Mouse (Mus musculus) G1E (cell line): ENCODE results near the gene Sin3a. TPM values are rescaled to one million over a fixed set of nuclear protein-coding genes. Genes with fewer than 3 reads are reported as not detected.

ENCODE experiments used
- ATAC-seq: 2 replicates; pipeline ENCODE4 v1.8.0; 2016; ENCODE audit warnings: mild to moderate bottlenecking; ENCODE audit not compliant: insufficient number of reproducible peaks, poor library complexity, low FRiP score, severe bottlenecking; ENCODE audit errors: extremely low read depth
- DNase-seq: peaks from one replicate; pipeline ENCODE4 v3.0.0; 2012; ENCODE audit warnings: low spot score
- H3K27me3 ChIP-seq: 2 replicates; pipeline ENCODE4 v1.6.1; 2012; ENCODE audit warnings: mild to moderate bottlenecking, low read length, inconsistent platforms; ENCODE audit not compliant: insufficient read depth
- H3K36me3 ChIP-seq: replicated peaks from 2 replicates; pipeline ENCODE3; 2012; ENCODE audit warnings: mild to moderate bottlenecking, inconsistent platforms
- H3K4me1 ChIP-seq: 2 replicates; pipeline ENCODE4 v1.6.1; 2012; ENCODE audit warnings: low read depth, low read length, inconsistent platforms, mixed read lengths; ENCODE audit not compliant: insufficient read depth
- H3K4me3 ChIP-seq: 2 replicates; pipeline ENCODE4 v1.5.1; 2012; ENCODE audit warnings: low read depth, mild to moderate bottlenecking, inconsistent platforms, low read length, moderate library complexity, mixed read lengths
- H3K9me3 ChIP-seq: replicated peaks from 2 replicates; pipeline ENCODE4 v1.6.1; 2012; ENCODE audit warnings: inconsistent platforms
- CTCF ChIP-seq: IDR thresholded peaks from 2 replicates; pipeline ENCODE4 v1.5.1; 2012; ENCODE audit warnings: low read depth, low read length, inconsistent platforms, mixed read lengths
- GATA1 ChIP-seq: IDR thresholded peaks from 2 replicates; pipeline ENCODE4 v1.6.1; 2012; ENCODE audit warnings: borderline replicate concordance, low read length, inconsistent platforms, mixed read lengths
- GATA2 ChIP-seq: IDR thresholded peaks from 2 replicates; pipeline ENCODE4 v1.6.1; 2012; ENCODE audit warnings: low read depth, low read length, inconsistent platforms, borderline replicate concordance
- POLR2AphosphoS5 ChIP-seq: IDR thresholded peaks from 2 replicates; pipeline ENCODE4 v1.6.1; 2012; ENCODE audit warnings: low read depth, low read length, inconsistent platforms; ENCODE audit not compliant: insufficient replicate concordance
- TAL1 ChIP-seq: conservative IDR thresholded peaks from 2 replicates; pipeline ENCODE4 v1.6.1; 2012; ENCODE audit warnings: low read depth, low read length, inconsistent platforms, mixed read lengths
- polyA plus RNA-seq: library from polyadenylated mRNA; stranded (reverse); fragments of >175 nt; gene quantifications from 2 replicates; pipeline ENCODE4 v1.2.3, GENCODE M21; 2012
- total RNA-seq, 2 experiments: library from RNA; stranded (forward) in 1 of 2; stranded (reverse) in 1 of 2; fragments of 200-1000 nt in 1 of 2; fragments of >200 nt in 1 of 2; fragmentation: Nextera tagmentation in 1 of 2; gene quantifications; 2 replicates each; pipeline ENCODE4 v1.2.3; 2014 to 2017

Sin3a gene
- total and polyA plus RNA-seq, 3 experiments = 15.4 to 78.5 (median 46.1) TPM

DNA sequence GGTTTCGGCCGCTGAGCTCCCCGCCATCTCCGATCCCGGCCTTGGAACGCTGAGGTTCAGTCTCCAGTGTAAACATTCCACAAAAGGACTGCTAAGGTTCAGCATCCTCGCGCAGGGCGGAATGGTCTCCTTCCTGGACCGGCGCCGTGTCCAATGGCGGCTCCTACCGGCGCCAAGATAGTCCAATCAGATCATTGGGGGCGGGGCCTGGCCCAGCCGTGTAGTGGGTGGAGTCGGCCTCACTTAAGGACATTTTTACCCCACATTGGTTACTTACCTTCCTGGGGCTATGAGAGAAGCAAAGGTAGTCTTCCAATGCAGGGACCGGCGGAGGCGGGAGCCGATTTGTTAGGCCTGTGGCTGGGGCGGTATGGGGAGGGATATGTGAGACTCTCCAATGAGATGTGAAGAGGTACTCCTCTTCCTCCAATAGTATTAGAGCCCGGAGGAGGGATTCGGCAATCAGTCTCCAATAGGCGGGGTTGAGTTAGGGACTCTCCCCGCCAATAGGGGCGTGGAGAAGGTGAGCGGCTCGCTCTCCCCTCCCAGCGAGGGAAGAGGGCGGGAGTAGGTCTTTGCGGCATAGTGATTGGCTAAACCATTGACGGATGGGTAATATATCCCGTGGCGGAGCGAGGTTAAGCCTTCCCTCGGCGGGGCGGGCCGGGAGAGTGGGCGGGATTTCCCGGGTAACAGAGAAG is 4.0 kb downstream of the Sin3a start:
- no peaks in the 10 kb centered on the region for H3K9me3 ChIP-seq
- DNase-seq = peak; percentile 85
- peaks cover 45% of the 10 kb centered on the region for H3K4me1 ChIP-seq
- peak overlapping the region; percentile 96 for H3K4me3 ChIP-seq
- TF ChIP-seq TAL1 (no peak), POLR2AphosphoS5 (no peak), GATA2 (no peak), GATA1 (no peak), CTCF (no peak)
- peak; percentile 71 for ATAC-seq
- H3K27me3 ChIP-seq = no peaks in the 10 kb centered on the region
- peaks cover 22% of the 10 kb centered on the region for H3K36me3 ChIP-seq

DNA sequence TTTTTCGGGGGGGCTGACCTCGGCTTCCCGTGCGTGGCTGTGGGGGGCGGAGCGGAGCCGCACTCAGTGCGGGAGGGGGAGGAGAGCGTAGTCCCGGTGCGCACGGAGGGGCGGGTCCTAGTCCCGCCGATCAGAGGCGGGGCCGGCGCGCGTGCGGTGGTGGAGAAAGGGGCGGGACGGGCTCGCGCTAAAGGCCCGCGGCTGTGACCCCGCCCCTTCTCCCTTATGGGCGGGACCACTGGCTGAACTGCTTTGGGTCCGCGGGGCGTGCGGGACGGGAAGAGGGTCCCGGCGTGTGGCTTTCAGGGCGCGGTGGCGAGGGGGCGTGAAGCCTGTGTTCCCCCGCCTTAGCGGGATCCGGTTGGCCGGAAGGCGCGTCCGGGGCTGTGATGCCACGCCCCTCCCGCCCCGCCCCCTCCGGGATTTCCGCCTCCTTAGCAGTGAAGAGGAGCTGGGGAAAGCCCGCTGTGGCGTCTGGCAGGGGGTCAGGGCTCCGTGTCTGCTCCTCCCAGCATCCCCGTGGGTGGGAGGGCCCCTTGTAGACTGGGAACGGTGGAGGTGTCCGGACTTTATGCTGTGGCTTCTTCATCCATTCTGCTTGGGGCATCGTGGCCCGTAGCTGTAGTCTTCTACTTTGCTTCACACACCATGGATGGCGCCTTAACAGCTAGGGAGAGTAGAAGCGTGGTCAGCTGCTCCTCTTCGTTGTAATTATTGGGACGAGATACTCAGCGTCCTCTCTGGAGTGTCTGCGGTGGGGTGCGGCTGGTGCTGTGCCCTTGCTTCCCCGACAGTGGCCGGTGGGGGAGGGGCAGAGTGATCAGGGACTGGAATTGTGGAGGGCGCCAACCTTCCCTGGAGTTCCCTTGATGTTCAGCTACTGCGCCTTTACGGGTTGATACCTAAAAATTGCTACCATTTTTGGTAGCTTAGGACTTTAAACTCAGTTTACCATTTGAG is 5.1 kb downstream of the Sin3a start:
- no peaks in the 10 kb centered on the region for H3K27me3 ChIP-seq
- peaks cover 38% of the 10 kb centered on the region for H3K4me1 ChIP-seq
- TF ChIP-seq GATA2 (no peak), TAL1 (no peak), POLR2AphosphoS5 (no peak), GATA1 (no peak), CTCF (no peak)
- peaks cover 33% of the 10 kb centered on the region for H3K36me3 ChIP-seq
- peak; percentile 65 for DNase-seq
- no peak for ATAC-seq
- peak overlapping the region; percentile 96 for H3K4me3 ChIP-seq
- H3K9me3 ChIP-seq = no peaks in the 10 kb centered on the region

DNA sequence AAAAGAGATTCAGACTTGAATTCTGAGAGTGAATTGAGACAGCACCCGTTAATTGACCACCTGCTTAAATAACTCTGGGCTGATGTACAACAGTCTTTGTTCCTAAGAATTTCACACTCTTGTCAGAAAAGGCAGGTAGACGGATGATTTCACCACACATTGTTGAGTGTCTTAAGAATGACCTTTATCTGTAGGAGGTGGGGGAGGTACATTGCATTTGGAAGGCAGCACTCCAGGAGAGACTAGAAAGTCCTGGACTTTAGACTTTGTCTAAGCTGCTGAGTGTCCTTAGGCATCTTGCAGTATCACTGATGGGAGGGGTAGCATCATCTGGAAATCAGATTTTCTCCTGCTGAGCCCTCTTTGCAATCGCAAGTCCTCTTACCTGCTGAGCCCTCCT is 10.4 kb downstream of the Sin3a start:
- peaks cover 15% of the 10 kb centered on the region for H3K4me1 ChIP-seq

DNA sequence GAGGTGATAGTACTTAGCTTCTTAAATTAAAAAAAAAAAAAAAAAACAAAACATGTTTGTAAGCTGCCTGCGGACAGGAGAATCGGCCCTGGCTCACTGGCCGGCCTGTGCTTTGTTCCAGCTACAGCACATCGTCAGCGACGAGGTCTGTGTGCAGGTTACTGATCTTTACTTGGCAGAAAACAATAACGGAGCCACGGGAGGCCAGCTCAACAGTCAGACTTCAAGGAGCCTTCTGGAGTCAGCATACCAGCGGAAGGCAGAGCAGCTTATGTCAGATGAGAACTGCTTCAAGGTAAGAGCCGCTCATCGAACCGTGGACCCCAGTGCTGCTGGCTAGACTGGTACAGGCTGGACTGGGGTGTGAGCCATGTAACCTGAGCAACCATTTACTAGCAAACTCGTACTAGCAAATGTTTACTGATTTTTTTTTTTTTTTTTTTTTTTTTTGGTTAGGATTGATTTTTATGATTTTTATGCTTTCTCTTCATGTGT is 45.5 kb downstream of the Sin3a start:
- no peaks in the 10 kb centered on the region for H3K9me3 ChIP-seq
- DNase-seq = no peak
- H3K27me3 ChIP-seq = no peaks in the 10 kb centered on the region
- no peak for TF ChIP-seq GATA2
- TF ChIP-seq GATA1 = no peak
- no peak for TF ChIP-seq CTCF
- no peak for TF ChIP-seq POLR2AphosphoS5
- no peak for TF ChIP-seq TAL1
- no peak for ATAC-seq
- H3K4me1 ChIP-seq = no peaks in the 10 kb centered on the region
- H3K4me3 ChIP-seq = no peak overlapping the region
- H3K36me3 ChIP-seq = peaks cover 94% of the 10 kb centered on the region

More for the DNA sequence above, 10.4 kb downstream of the Sin3a start:
- Histone ChIP-seq H3K27me3 (no peaks in the 10 kb centered on the region), H3K4me3 (no peak overlapping the region), H3K9me3 (no peaks in the 10 kb centered on the region), H3K36me3 (peaks cover 76% of the 10 kb centered on the region)
- ATAC-seq = no peak
- TF ChIP-seq GATA2 (no peak), GATA1 (no peak), CTCF (no peak), TAL1 (no peak), POLR2AphosphoS5 (no peak)
- no peak for DNase-seq

DNA sequence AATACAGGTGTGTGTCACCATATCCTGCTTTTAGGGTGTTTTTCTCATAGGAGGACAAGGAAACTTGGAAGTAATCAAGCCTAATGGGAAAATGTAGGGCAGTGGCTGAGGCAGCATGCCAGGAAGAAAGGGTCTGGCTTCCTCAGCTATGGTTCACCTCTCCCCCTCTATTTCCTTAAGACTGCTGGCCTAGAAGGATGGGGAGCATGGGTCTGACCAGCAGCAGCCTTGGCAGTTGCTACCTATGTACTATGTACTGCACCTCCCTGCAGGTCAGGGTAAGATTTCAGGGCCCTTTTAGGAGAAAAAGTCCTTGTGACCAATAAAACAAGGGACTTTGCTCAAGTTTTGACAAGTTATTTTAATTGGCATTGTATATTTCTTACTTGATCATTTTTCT is 57.8 kb downstream of the Sin3a start:
- no peaks in the 10 kb centered on the region for H3K9me3 ChIP-seq
- TF ChIP-seq POLR2AphosphoS5 = no peak
- TF ChIP-seq CTCF = no peak
- no peak for TF ChIP-seq TAL1
- no peak for TF ChIP-seq GATA2
- TF ChIP-seq GATA1 = no peak
- H3K27me3 ChIP-seq = no peaks in the 10 kb centered on the region
- ATAC-seq = no peak
- DNase-seq = no peak
- peak overlapping the region; percentile 87; the same call in 1 of the 2 replicates for H3K4me3 ChIP-seq
- H3K4me1 ChIP-seq = peaks cover 27% of the 10 kb centered on the region
- H3K36me3 ChIP-seq = peaks cover 67% of the 10 kb centered on the region
